Mouse (Mus musculus): ENCODE data around the gene Mael.

DNA sequence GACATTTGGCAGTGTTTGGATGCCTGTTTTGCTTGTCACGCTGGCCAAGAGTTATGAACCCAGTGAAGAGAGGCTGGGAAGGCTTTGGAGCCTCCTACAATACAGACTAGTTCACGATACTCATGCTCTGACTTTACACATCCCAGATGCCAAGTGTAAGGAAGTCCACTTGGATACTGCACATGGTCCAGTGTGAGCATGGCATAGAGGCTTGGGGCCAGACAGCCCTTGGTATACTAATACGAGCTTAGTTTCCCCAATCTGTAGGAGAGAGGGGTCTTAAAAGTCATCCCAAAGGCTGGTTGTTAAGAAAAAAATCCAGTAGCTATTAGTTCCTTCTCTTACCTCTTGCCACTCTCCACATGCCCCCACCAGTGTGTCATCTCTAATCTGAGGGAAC is 43.3 kb upstream of the Mael start:
- no peak for TF ChIP-seq GATA1 (IDR thresholded peaks at IDR 0.05; ENCODE audit: borderline replicate concordance, low read length)
- TF ChIP-seq FLI1 (IDR thresholded peaks at IDR 0.05; ENCODE audit: low read length) = no peak

Data from megakaryocyte, embryonic 14.5 days (primary cell).